Mouse (Mus musculus) cerebellum, postnatal 10 days (tissue): ENCODE measurements around the gene Higd2a.

Experiments
- DNase-seq, 2 experiments: peaks; one replicate each; pipeline ENCODE4 v3.0.0; 2021; ENCODE audit warnings: mixed read lengths in 2 of 2

Higd2a gene

GRCm38 (mm10) chr13:54621960-54622521, 32.0 kb downstream of the Higd2a start:
- no peak for DNase-seq

- no peak for DNase-seq
Measured at GRCm38 (mm10) chr13:54629128-54629527, 39.1 kb downstream of the Higd2a start.

GRCm38 (mm10) chr13:54632731-54633277, 42.8 kb downstream of the Higd2a start:
- DNase-seq: no peak

GRCm38 (mm10) chr13:54635011-54635410, 45.0 kb downstream of the Higd2a start:
- DNase-seq: no peak
